Mouse (Mus musculus) hindbrain, embryonic 16.5 days (tissue): ENCODE data around the gene Tle1. TPM values are rescaled to one million over a fixed set of nuclear protein-coding genes. Genes with fewer than 3 reads are reported as not detected.
A peak's percentile ranks its signal among the peaks of the same experiment; 100 is the strongest.

Experiments
- ATAC-seq: fragments of 200-750 bp; cut with Nextera tagmentation; 2 replicates; pipeline ENCODE4 v1.8.0; 2017; ENCODE audit warnings: moderate TSS enrichment, moderate library complexity
- H3K27ac ChIP-seq: fragments of 300-500 bp; sonication (generic); 2 replicates; pipeline ENCODE4 v1.5.1; 2014; ENCODE audit warnings: low read depth, mild to moderate bottlenecking, control low read depth, low read length, moderate library complexity
- H3K27me3 ChIP-seq: fragments of 300-500 bp; sonication (generic); replicated peaks from 2 replicates; pipeline ENCODE4 v1.6.1; 2014; ENCODE audit warnings: low read length; ENCODE audit not compliant: control insufficient read depth, insufficient read depth
- H3K36me3 ChIP-seq: fragments of 300-500 bp; sonication (generic); 2 replicates; pipeline ENCODE4 v1.6.1; 2014; ENCODE audit warnings: mild to moderate bottlenecking, low read length, moderate library complexity, mixed read lengths; ENCODE audit not compliant: control insufficient read depth, insufficient read depth
- H3K4me1 ChIP-seq: fragments of 300-500 bp; sonication (generic); 2 replicates; pipeline ENCODE4 v1.6.1; 2014; ENCODE audit warnings: low read depth, low read length; ENCODE audit not compliant: control insufficient read depth, insufficient read depth
- H3K4me2 ChIP-seq: fragments of 300-500 bp; sonication (generic); 2 replicates; pipeline ENCODE4 v1.6.1; 2014; ENCODE audit warnings: mild to moderate bottlenecking, low read length, control low read depth, moderate library complexity
- H3K4me3 ChIP-seq: fragments of 300-500 bp; sonication (generic); 2 replicates; pipeline ENCODE4 v1.5.1; 2014; ENCODE audit warnings: mild to moderate bottlenecking, low read length, control low read depth, moderate library complexity
- H3K9ac ChIP-seq: fragments of 300-500 bp; sonication (generic); 2 replicates; pipeline ENCODE4 v1.6.1; 2014; ENCODE audit warnings: low read depth, mild to moderate bottlenecking, control low read depth, low read length, moderate library complexity
- H3K9me3 ChIP-seq: fragments of 300-500 bp; sonication (generic); 2 replicates; pipeline ENCODE4 v1.6.1; 2014; ENCODE audit warnings: mild to moderate bottlenecking, low read length, moderate library complexity; ENCODE audit not compliant: control insufficient read depth
- WGBS: fragments of 180-500 bp; shearing (Covaris S2); extraction: QIAGEN DNeasy Blood & Tissue Kit; methylation state at CpG from one replicate; pipeline ENCODE4 v1.1.7; 2014; 5-methylcytosine and 5-hydroxymethylcytosine counted together
- polyA plus RNA-seq: library from polyadenylated mRNA; unstranded; fragments of >200 nt; fragmentation: Nextera tagmentation; extraction: Ambion mirVana; gene quantifications from 2 replicates; pipeline ENCODE4 v1.2.1, GENCODE M21; 2015

The Tle1 gene
- polyA plus RNA-seq, 1 experiment from 2014 or later = 26.8 TPM

- H3K36me3 ChIP-seq = peaks cover 14% of the 10 kb centered on the region
- WGBS = 76% methylated on average over 3 of the region's 3 CpGs
These were observed 60.0 kb downstream of the Tle1 start for GRCm38 (mm10) chr4:72140706-72141105.

GRCm38 (mm10) chr4:72139475-72140120 is 61.1 kb downstream of the Tle1 start:
- Histone ChIP-seq H3K4me1 (peaks cover 3% of the 10 kb centered on the region; the same call in 1 of the 2 replicates), H3K9me3 (no peaks in the 10 kb centered on the region), H3K27me3 (no peaks in the 10 kb centered on the region), H3K36me3 (peaks cover 9% of the 10 kb centered on the region), H3K9ac (no peak overlapping the region), H3K27ac (no peak overlapping the region), H3K4me3 (no peak overlapping the region), H3K4me2 (no peak overlapping the region)
- ATAC-seq = peak; percentile 90
- WGBS = 44% methylated on average over 11 of the region's 11 CpGs

More at GRCm38 (mm10) chr4:72140706-72141105, 60.0 kb downstream of the Tle1 start:
- Histone ChIP-seq H3K27me3 (no peaks in the 10 kb centered on the region), H3K9ac (no peak overlapping the region), H3K4me1 (peaks cover 3% of the 10 kb centered on the region; the same call in 1 of the 2 replicates), H3K27ac (no peak overlapping the region), H3K4me2 (no peak overlapping the region), H3K9me3 (no peaks in the 10 kb centered on the region), H3K4me3 (no peak overlapping the region)
- ATAC-seq = no peak

GRCm38 (mm10) chr4:72138264-72139080 is 62.2 kb downstream of the Tle1 start:
- H3K27me3 ChIP-seq = no peaks in the 10 kb centered on the region
- H3K27ac ChIP-seq = no peak overlapping the region
- H3K4me1 ChIP-seq = peaks cover 3% of the 10 kb centered on the region; the same call in 1 of the 2 replicates
- peaks cover 9% of the 10 kb centered on the region for H3K36me3 ChIP-seq
- 83% methylated on average over 11 of the region's 11 CpGs for WGBS
- peak; percentile 57; the same call in 1 of the 2 replicates for ATAC-seq
- no peaks in the 10 kb centered on the region for H3K9me3 ChIP-seq
- H3K9ac ChIP-seq = no peak overlapping the region
- no peak overlapping the region for H3K4me2 ChIP-seq
- H3K4me3 ChIP-seq = no peak overlapping the region

- 88% methylated on average over 3 of the region's 3 CpGs for WGBS
- Histone ChIP-seq H3K27me3 (no peaks in the 10 kb centered on the region), H3K4me1 (no peaks in the 10 kb centered on the region), H3K9me3 (no peaks in the 10 kb centered on the region), H3K27ac (no peak overlapping the region), H3K4me3 (no peak overlapping the region), H3K36me3 (peaks cover 6% of the 10 kb centered on the region; the same call in 1 of the 2 replicates), H3K4me2 (no peak overlapping the region), H3K9ac (no peak overlapping the region)
- no peak for ATAC-seq
These were observed 68.1 kb downstream of the Tle1 start for GRCm38 (mm10) chr4:72132646-72133045.

- no peaks in the 10 kb centered on the region for H3K4me1 ChIP-seq
- ATAC-seq = no peak
- H3K27ac ChIP-seq = no peak overlapping the region
- no peaks in the 10 kb centered on the region for H3K27me3 ChIP-seq
- H3K9me3 ChIP-seq = no peaks in the 10 kb centered on the region
- no peak overlapping the region for H3K9ac ChIP-seq
- H3K36me3 ChIP-seq = peaks cover 8% of the 10 kb centered on the region
- no peak overlapping the region for H3K4me2 ChIP-seq
- WGBS = 73% methylated on average over 2 of the region's 2 CpGs
- H3K4me3 ChIP-seq = no peak overlapping the region
These were observed 73.1 kb downstream of the Tle1 start for GRCm38 (mm10) chr4:72127596-72127995.

- Histone ChIP-seq H3K36me3 (peaks cover 19% of the 10 kb centered on the region), H3K4me3 (no peak overlapping the region), H3K27ac (no peak overlapping the region), H3K4me1 (no peaks in the 10 kb centered on the region), H3K4me2 (no peak overlapping the region), H3K9me3 (no peaks in the 10 kb centered on the region), H3K9ac (no peak overlapping the region), H3K27me3 (no peaks in the 10 kb centered on the region)
- ATAC-seq = no peak
- WGBS = 72% methylated on average over 5 of the region's 5 CpGs
These were observed 75.9 kb downstream of the Tle1 start for GRCm38 (mm10) chr4:72124790-72125189.

GRCm38 (mm10) chr4:72122837-72123236 is 77.9 kb downstream of the Tle1 start:
- 16% methylated on average over 1 of the region's 1 CpGs for WGBS
- Histone ChIP-seq H3K9me3 (no peaks in the 10 kb centered on the region), H3K27ac (no peak overlapping the region), H3K36me3 (peaks cover 22% of the 10 kb centered on the region), H3K4me3 (no peak overlapping the region), H3K4me2 (no peak overlapping the region), H3K27me3 (no peaks in the 10 kb centered on the region), H3K4me1 (no peaks in the 10 kb centered on the region), H3K9ac (no peak overlapping the region)
- no peak for ATAC-seq

GRCm38 (mm10) chr4:72122343-72122742 is 78.4 kb downstream of the Tle1 start:
- Histone ChIP-seq H3K27ac (no peak overlapping the region), H3K4me1 (no peaks in the 10 kb centered on the region), H3K27me3 (no peaks in the 10 kb centered on the region), H3K36me3 (peaks cover 23% of the 10 kb centered on the region), H3K4me3 (no peak overlapping the region), H3K9ac (no peak overlapping the region), H3K4me2 (no peak overlapping the region), H3K9me3 (no peaks in the 10 kb centered on the region)
- no peak for ATAC-seq
- WGBS = 54% methylated on average over 2 of the region's 2 CpGs

GRCm38 (mm10) chr4:72120050-72120449 is 80.7 kb downstream of the Tle1 start:
- Histone ChIP-seq H3K4me1 (no peaks in the 10 kb centered on the region), H3K36me3 (peaks cover 23% of the 10 kb centered on the region)
- WGBS = 89% methylated on average over 6 of the region's 6 CpGs

More at GRCm38 (mm10) chr4:72120050-72120449, 80.7 kb downstream of the Tle1 start:
- Histone ChIP-seq H3K4me2 (no peak overlapping the region), H3K27me3 (no peaks in the 10 kb centered on the region), H3K9me3 (no peaks in the 10 kb centered on the region), H3K9ac (no peak overlapping the region), H3K4me3 (no peak overlapping the region), H3K27ac (no peak overlapping the region)
- ATAC-seq = no peak
